Mouse (Mus musculus) c-Kit-positive CD71-positive TER-119-negative erythroid progenitor cells, embryonic 14.5 days (primary cell): ENCODE data around the gene Spint5.
A peak's percentile ranks its signal among the peaks of the same experiment; 100 is the strongest.
"Not testable (repeated sequence)": the region's sequence is repeated elsewhere in the genome, so short reads cannot be mapped to it uniquely, and the experiment has no call there.

Experiments used
- DNase-seq: peaks from one replicate; pipeline ENCODE4 v3.0.0-alpha.2; 2013; ENCODE audit warnings: low read depth

Spint5 gene

GRCm38 (mm10) chr2:164715005-164715404 is at the start of gene Spint5:
Gene Spint5, plus strand, starts transcription at chr2:164715305.
- DNase-seq = no peak

DNA sequence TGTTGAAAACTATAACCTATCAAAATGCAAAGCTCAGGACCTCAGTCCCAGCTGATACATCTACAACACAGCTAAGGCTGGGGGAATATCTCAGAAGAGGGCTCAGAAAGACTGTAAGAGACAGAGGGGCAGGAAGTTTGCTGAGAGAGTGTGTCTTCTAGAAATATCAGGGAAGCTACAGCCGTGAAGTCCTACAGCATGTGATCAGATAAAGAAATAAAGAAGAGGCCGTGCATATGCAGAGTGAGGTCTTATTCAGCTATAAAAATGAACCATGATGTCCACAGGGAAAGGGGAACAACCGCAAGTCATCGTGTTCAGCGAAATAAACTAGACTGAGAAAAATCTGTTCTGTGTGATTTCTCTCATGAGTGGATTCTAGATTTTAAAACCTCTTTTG is 44.8 kb upstream of the Spint5 start:
- DNase-seq = no peak

DNA sequence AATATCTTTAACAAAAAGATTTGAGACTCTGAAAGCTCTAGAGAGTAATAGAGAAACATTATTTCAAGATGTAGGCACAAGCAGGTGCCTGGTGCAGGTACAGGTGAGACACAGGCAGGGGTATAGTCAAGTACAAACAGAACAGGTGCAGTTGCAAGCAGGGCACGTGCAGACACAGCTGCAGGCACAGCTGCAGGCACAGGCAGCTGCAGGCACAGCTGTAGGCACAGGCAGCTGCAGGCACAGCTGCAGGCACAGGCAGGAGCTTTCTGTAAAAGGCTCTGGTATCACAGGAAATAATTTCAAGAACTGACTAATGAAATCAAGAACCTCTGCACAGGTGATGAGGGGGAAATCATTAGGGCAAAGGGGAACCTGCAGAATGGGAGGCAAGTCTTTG is 44.2 kb upstream of the Spint5 start:
- DNase-seq = no peak

GRCm38 (mm10) chr2:164673987-164674386 is 41.1 kb upstream of the Spint5 start, which contains the start of gene Wfdc11:
Gene Wfdc11, minus strand, starts transcription at chr2:164674087.
- DNase-seq = no peak

DNA sequence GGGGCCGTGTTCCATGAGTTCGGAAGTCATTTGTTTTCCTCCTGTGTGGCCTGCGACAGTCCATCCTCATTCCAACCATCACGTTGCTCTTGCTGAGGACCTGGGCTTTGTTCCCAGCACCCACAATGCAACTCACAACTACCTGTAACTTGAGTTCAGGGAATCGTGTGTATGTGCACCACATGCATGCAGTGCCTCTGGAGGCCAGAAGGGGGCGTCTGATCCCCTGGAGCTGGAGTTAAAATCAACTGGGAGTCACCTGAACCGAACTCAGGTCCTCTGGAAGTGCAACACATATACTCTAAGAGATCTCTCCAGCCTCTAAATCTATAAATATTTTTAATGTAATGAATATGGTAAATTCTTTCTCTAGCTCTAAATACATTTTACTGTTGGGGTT is 39.0 kb upstream of the Spint5 start:
- DNase-seq = no peak

DNA sequence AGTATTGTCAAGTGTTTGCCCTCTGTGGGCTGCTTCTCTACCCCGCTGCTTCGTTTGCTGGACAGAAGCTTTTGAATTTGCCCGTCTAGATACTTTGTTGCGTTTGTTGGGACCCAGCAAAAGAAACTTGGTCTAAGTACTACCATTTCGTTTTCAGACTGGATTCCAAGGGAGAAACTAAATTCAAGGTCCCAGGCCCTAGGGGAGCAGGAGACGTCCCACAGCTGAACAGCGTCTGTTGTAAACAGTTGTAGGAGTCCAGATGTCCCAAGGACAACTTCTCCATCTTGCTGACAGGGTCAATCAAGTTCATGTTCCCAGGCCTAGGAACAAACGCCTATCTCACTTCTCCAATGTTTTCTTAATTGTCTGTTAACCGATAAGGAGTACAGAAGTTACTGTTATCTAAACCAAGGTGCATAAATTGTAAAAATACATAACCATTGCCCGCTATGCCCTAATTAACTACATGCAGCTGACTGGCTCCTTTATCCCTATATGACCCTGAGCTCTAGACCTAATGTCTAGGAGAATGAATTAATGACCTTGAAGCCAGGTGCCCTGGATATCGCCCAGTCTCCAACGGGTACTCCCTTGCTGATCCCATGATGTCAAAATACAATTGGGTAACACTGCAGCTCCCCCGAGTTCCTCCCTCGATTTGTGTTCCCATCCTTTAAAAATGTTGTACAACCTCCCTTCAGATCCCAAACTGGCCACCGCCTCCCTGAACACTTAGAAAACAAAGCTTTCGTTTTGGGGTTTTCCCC is 38.0 kb upstream of the Spint5 start:
- no peak for DNase-seq

DNA sequence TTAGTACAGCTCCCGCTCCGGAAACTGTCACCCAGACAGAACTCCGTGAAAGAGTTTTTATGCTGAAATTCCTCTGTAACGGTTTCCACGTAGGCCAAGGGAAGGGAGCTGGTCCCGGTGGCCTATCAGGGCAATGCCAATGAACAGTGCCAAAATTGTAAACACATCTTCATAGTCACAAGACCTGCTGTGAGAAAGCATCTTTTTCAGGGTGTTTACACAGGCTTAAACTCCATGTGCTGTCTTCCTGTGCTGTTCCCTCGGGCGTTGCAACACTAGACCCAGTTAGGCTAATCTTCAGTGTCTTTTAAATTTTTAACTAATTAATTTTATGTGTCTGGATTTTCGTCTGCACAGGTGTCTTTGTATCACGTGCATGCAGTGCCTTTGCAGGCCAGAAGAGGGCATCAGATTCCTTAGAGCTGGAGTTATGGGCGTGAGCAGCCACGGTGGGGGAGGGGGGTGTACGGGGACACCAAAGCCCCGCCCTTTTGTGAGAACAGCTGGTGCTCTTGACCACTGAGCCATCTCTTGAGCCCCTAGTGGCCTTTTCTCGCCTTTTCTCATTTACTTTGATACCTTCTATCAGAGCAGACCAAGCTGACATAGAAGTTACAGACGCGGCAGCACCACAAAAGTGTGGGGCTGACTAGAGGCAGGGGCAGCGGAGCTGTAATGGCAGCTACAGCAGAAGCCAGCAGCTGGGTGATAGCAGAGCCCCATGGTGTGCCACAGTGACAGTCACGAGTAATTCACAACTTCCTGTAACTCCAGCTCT is 36.1 kb upstream of the Spint5 start:
- DNase-seq = peak; percentile 32

- DNase-seq = no peak
Measured at GRCm38 (mm10) chr2:164679906-164680305, 35.2 kb upstream of the Spint5 start.

- DNase-seq = no peak
Measured at GRCm38 (mm10) chr2:164684807-164685206, 30.3 kb upstream of the Spint5 start, which contains the start of gene Wfdc13. Gene Wfdc13, plus strand, starts transcription at chr2:164685107.

DNA sequence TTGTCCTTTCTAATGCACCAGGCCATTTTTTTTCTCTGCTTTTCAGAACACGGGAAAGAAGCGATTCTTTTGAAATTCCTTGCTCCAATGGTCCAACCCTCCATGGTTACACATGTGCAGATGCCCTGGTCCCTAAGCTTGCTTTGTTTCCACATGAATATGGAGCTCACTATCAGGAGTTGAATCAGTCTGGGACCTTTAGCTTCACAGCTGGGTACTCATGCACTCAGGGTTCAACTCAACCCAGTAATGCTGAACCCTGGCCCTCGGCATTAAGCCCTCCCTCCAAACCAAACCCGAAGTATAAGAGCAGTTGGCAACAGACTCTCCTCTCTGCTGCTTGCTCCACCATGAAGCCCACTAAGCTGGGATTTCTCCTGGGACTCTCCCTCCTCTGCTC is 16.9 kb upstream of the Spint5 start, which contains the start of gene Spint4:
TSS of gene Spint4 (plus strand) at position 301 of the 400 bp plus-strand sequence.
- DNase-seq = no peak

GRCm38 (mm10) chr2:164700959-164701358 is 14.1 kb upstream of the Spint5 start:
- DNase-seq = no peak

DNA sequence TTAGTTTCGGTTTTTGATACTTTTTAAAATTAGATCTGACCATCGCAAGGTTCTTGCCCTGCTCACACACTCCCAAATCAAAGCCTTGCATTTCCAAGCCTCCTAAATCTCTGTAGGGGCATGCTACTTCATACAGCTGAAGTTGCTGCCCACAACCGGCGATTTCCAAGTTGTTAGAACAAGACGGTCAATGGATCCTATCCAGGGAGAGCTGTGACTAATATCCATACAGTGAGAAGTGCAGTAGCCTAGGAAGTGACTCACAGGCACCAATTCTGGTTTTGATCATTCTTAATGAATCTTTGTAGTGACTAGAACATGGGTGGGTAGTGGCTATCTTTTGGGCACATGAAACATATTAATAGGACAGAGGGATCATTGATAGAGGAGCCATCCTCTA is 13.3 kb upstream of the Spint5 start:
- DNase-seq = no peak

DNA sequence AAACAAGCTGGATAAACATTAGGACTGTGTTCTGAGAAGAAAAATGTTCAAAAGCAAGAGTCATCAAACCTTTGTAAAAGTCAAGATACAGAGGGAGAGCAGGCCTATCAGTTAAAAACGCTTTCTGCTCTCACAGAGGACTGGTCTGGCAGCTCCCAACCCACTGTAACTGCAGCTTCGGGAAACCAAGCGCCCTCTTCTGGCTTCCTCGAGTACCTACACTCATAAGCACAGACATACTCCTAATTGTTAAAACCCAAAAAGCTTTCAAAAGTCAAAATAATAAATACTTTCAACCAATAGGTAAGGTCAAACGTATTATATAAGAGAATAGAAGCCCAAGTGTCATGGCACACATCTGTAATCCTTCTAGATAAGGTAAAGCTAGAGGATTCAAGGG is 10.9 kb upstream of the Spint5 start:
- no peak for DNase-seq

DNA sequence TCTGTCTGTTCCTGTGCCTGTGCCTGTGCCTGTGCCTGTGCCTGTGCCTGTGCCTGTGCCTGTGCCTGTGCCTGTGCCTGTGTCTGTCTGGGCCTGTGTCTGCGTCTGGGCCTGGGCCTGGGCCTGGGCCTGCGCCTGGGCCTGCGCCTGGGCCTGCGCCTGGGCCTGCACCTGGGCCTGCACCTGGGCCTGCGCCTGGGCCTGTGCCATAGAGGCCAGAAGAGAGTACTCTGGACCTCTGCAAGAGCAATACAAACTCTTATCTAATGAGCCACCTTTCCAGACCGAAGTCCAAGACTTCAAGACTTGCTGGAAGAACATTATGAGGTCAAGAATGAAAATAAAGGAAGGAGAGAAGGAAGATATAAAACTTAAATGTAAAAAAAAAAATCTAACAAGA is 9.8 kb upstream of the Spint5 start:
- no peak for DNase-seq

DNA sequence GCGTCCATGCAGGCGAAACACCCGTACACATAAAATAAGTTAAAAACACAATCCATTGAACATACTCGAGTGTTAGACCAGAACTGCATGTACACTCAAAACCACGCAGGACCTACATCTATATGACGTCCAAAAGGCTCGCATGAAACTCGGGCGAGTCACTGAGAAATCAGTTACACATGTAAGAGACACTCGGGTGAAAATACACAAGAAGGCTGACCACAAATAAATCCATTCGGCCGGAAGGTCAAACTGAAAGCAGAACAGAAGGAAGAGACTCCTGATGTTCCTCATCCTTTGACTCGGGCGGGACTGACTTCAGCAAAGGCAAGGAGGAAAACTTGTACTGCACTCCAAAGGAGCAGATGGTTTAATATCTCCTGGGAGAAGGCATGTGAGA is 9.1 kb upstream of the Spint5 start:
- no peak for DNase-seq

GRCm38 (mm10) chr2:164716194-164716786 is 1.2 kb downstream of the Spint5 start:
- not testable (repeated sequence) for DNase-seq

DNA sequence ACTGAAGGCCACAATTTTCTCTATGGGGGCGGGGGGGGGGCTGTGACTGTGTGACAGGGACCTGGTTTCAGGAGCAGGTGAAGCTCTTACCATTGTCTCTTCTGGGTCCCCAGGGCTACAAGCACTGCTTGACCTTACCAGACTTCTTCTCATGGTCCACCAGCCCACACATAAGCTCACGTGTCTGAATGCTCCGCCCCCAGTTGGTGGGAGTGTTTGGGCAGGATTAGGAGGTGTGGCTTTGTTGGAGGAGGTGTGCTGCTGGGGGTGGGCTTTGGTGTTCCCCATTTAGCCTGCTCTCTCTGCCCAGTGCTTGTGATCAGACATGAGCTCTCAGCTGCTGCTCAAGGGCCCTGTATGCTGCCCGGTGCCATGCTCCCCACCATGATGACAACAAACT is 8.2 kb downstream of the Spint5 start:
- no peak for DNase-seq

DNA sequence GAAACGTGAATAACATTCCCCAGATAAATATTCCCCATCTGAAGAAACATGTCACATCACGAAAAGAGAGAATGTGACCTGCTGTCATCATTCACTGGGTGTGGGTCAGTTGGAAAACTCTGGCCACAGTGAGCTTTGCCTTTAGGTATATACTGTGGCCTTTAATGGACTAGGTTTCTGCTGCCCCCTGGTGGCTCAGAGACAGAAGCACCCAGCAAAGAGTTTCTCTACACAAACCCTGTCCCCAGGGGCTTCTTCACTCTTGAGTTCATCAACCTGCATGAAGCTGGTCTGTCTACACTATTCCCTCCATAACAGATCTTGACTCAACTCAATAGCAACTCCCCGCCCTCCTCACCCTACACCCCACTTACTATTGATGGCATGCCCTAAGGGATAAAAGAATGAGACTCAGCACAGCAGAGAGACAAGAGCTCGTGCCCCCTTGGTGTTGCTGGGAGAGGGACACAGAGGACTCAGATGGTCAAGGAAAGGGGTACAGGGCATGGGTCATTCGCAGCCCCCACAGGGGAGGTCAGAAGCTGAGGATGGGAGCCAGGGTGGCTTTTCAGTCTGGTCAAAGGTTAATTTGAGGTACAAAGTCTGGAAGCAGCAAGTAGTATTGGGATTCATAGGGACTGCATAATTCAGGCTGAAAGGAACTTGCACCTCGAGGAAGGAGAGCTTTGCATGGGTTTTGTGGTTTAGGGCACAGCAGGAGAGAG is 11.0 kb downstream of the Spint5 start:
- DNase-seq = no peak

- DNase-seq = no peak
Measured at GRCm38 (mm10) chr2:164731719-164732118, 16.6 kb downstream of the Spint5 start.

DNA sequence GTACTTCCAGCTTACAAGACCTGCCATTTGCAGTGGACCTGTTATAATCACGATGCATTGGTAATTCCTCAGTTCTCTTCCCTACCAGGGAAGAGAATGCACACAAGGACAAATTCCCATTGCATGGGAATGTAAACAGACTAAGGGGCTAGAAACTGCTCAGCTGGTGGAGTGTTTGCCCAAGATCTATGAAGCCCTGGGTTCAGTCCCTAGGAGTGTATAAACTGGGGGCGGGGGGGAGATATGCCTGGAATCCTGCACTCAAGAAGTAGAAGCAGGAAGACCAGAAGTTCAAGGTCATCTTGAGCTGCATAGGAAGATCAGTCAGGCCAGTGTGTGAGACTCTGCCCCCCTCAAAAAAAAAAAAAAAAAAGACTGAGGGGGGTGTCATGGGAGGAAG is 18.2 kb downstream of the Spint5 start:
- no peak for DNase-seq

DNA sequence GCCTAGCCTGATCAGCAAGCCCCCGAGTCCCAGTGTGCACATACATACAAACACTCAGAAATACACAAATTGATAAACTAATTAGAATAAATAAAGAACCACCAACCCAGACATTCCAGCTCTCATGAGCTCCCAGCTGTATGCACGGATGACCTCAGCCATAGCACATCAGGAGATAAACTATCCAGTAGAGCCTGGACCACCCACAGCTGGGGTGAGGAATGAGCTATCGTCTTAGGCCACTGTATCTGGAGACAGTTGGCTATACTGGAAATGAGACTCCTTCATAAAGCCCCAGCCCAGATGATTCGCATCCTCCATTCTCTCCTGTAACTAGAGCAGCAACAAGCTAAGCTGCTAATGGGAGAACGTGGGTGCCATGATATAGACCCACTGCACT is 19.7 kb downstream of the Spint5 start:
- no peak for DNase-seq

DNA sequence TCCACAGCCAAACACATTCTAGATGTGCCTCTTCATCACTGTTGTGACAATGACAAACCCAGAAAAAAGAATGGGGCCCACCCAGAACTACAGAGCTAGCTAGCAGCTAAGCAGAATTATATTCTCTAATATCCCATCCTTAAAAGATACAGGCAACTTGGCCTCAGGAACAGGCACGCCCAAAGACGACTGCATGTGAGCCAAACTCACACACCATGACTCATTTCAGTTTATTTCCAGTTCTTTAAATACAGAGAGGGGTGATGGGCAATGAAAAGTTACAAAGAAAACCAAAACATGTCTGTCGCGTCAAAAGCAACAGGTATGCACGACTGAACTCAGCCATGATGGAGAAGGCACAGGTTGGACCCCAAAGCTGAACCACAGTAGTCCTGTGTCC is 20.3 kb downstream of the Spint5 start:
- DNase-seq = no peak
